24 mouse cellular contexts compared by ENCODE assay signal in the genomic region with DNA sequence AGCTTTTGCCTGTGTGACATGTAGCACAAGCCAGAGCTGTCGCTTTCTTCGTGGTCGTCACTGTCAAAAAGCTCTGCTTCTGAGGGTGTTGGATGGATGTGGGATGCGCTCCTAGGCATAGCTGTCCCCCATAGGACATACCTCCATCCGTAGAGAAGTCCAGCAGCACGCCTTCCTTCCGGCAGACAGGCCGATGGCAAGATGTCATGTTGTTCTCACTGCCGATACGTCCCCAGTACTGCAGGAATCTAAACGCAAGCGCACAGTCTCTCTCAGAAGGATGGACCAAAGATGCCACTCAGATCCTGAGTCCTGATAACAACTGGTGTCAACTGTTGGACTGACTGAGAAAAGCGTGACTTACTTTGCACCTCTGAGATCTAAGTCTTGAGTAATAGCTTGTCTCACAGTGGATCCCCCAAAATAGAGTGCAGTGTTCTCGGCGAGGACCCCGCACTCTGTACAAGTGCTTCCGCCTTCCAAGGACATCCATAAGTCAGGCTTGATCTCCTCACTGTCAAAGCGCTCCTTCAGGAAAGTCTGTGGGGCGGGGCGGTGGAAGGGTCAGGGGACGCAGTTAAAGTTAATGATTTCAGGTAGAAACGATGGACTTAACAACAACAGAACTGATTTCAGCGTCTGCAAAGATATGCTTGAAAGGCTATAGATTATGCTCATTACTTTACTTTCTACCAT. TPM values are rescaled to one million over a fixed set of nuclear protein-coding genes. Genes with fewer than 3 reads are reported as not detected.
"Had no signal": no experiment of that assay in that cellular context is flagged by ENCODE, and none has a peak within 500 bp of the region (broad histone marks: within the 10 kb centered on the region; RNA-seq: fewer than 3 reads in every experiment).

No protein-coding gene starts in this region.

- H3K27ac ChIP-seq: midbrain, embryonic 10.5 days; midbrain, embryonic 12.5 days; neural tube, embryonic 13.5 days; neural tube, embryonic 15.5 days had no signal

- H3K27me3 ChIP-seq: midbrain, embryonic 12.5 days; neural tube, embryonic 13.5 days; neural tube, embryonic 15.5 days had no signal

- ATAC-seq: midbrain, embryonic 16.5 days had no signal

- DNase-seq: lung, adult 18-20 months; lung, embryonic 14.5 days; lung, postnatal 10 days; lung, postnatal 4 days; midbrain, embryonic 14.5 days; retina, postnatal 1 day; right cerebral cortex, adult 18-20 months; right cerebral cortex, postnatal 25 days; right cerebral cortex, postnatal 4 days; spleen, adult 18-20 months; thymus, adult 18-20 months; thymus, postnatal 14 days; thymus, postnatal 36 days had no signal

- H3K4me3 ChIP-seq: midbrain, embryonic 10.5 days; midbrain, embryonic 12.5 days; myocyte; neural tube, embryonic 13.5 days; neural tube, embryonic 15.5 days had no signal

- H3K9me3 ChIP-seq: midbrain, embryonic 10.5 days; midbrain, embryonic 12.5 days; neural tube, embryonic 15.5 days had no signal

- H3K4me1 ChIP-seq: midbrain, embryonic 10.5 days; midbrain, embryonic 12.5 days; neural tube, embryonic 13.5 days; neural tube, embryonic 15.5 days had no signal

- H3K36me3 ChIP-seq: midbrain, embryonic 10.5 days; midbrain, embryonic 12.5 days had no signal

RNA-seq across cellular contexts. Expression of a gene that starts 47.6 kb away (rescaled TPM):
- total RNA-seq: megakaryocyte-erythroid progenitor cell, adult 5-6 weeks had no signal
- polyA plus RNA-seq: myocyte; neural tube, embryonic 11.5 days; neural tube, embryonic 13.5 days; small intestine, adult 2 months; stomach, embryonic 14.5 days; stomach, embryonic 16.5 days had no signal
